Mouse (Mus musculus): ENCODE data around the gene Rpf2. TPM values are rescaled to one million over a fixed set of nuclear protein-coding genes. Genes with fewer than 3 reads are reported as not detected.

Rpf2 gene
- polyA plus RNA-seq, 1 experiment from 2014 or later, result 42.0 TPM

GRCm38 (mm10) chr10:40249625-40250024, 2.8 kb upstream of the Rpf2 start:
- Histone ChIP-seq H3K4me1 (replicated peaks) (no peaks in the 10 kb centered on the region; the same call in 1 of the 2 replicates), H3K4me3 (no peak overlapping the region), H3K27ac (ENCODE audit: poor library complexity, severe bottlenecking) (no peak overlapping the region), H3K4me2 (no peak overlapping the region), H3K9ac (no peak overlapping the region), H3K36me3 (peaks cover 64% of the 10 kb centered on the region), H3K27me3 (replicated peaks) (no peaks in the 10 kb centered on the region), H3K9me3 (replicated peaks) (no peaks in the 10 kb centered on the region)
- ATAC-seq (ENCODE audit: insufficient number of reproducible peaks, low FRiP score), result no peak
- WGBS, result 87% methylated on average over 9 of the region's 9 CpGs

DNA sequence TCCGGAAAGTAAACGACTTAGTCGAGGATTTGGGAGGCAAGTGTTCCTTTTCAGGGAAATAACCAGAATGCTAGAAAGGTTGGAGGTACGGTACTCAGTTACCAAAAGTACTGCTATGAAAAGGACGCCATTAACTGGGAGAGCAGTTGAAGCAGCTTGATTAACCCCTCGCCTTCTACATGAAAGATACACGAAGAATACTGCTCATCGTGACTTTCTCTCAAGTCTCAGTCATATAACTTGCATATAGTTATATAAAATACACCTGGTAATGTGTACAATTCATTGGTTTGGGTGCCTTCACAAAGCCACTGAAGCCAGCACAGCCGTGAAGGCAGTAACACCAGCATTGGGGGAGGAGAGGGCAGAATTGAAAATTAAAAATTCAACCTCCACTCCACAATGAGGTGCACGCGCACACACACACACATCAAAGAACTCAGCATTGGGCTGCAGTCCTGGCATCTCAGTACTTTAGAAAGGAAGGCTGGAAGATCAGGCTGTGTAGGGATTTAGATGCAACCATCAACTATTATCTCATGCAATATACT, 405 bp upstream of the Rpf2 start:
- no peaks in the 10 kb centered on the region for H3K27me3 ChIP-seq (replicated peaks)
- H3K36me3 ChIP-seq, result peaks cover 61% of the 10 kb centered on the region
- no peaks in the 10 kb centered on the region; the same call in 1 of the 2 replicates for H3K4me1 ChIP-seq (replicated peaks)
- 34% methylated on average over 11 of the region's 11 CpGs for WGBS
- H3K27ac ChIP-seq (ENCODE audit: poor library complexity, severe bottlenecking), result 0 out of 2 replicates have a peak overlapping the region, but pooled peaks have one; percentile 15
- ATAC-seq (ENCODE audit: insufficient number of reproducible peaks, low FRiP score), result peak; percentile 20; the same call in 1 of the 2 replicates
- H3K9me3 ChIP-seq (replicated peaks), result no peaks in the 10 kb centered on the region
- H3K4me2 ChIP-seq, result peak overlapping the region; percentile 71
- peak overlapping the region; percentile 63 for H3K4me3 ChIP-seq
- peak overlapping the region; percentile 68; the same call in 1 of the 2 replicates for H3K9ac ChIP-seq

DNA sequence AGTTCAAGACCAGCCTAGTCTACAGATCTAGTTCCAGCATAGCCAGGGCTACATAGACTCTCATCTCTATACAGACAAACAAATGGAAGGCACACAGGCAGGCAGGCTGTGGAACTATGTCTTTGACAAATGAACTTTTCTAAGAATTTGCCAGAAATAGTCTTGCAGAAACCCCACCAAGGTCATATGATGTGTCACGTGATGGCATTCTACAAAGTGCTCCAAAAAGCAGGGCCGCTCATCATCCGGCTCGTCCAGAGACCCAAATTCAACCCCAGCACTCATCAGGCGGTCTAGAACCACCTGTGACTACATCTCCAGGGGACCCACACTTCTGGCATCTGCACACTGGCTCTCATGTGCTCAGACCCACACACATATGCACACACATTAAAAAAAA, 9.0 kb downstream of the Rpf2 start:
- Histone ChIP-seq H3K27ac (ENCODE audit: poor library complexity, severe bottlenecking) (no peak overlapping the region), H3K9ac (no peak overlapping the region), H3K9me3 (replicated peaks) (no peaks in the 10 kb centered on the region), H3K4me2 (no peak overlapping the region), H3K4me1 (replicated peaks) (no peaks in the 10 kb centered on the region), H3K4me3 (no peak overlapping the region), H3K27me3 (replicated peaks) (no peaks in the 10 kb centered on the region), H3K36me3 (peaks cover 79% of the 10 kb centered on the region)
- no peak for ATAC-seq (ENCODE audit: insufficient number of reproducible peaks, low FRiP score)
- WGBS, result 89% methylated on average over 5 of the region's 5 CpGs

DNA sequence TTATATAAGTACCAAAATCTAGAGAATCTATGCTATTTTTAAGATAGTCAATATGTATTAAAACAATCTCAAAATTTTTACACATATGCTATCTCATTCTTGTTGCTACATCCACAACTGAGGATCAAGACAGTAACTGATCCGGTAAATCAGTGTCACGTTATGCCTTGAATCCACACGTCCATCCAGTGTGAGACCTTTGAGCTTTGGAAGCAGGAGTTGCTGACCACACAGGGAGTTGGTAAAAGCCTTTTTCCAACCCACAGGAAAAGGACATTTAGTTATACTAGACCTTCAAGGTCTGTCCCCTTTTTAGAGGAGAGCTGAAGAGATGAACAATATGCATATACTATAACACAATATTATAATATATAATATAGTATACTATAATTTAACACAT, 13.6 kb downstream of the Rpf2 start:
- Histone ChIP-seq H3K9me3 (replicated peaks) (no peaks in the 10 kb centered on the region), H3K9ac (no peak overlapping the region), H3K4me3 (no peak overlapping the region), H3K27ac (ENCODE audit: poor library complexity, severe bottlenecking) (no peak overlapping the region), H3K36me3 (peaks cover 77% of the 10 kb centered on the region), H3K27me3 (replicated peaks) (no peaks in the 10 kb centered on the region), H3K4me1 (replicated peaks) (no peaks in the 10 kb centered on the region), H3K4me2 (no peak overlapping the region)
- no peak for ATAC-seq (ENCODE audit: insufficient number of reproducible peaks, low FRiP score)
- WGBS, result 91% methylated on average over 3 of the region's 3 CpGs

DNA sequence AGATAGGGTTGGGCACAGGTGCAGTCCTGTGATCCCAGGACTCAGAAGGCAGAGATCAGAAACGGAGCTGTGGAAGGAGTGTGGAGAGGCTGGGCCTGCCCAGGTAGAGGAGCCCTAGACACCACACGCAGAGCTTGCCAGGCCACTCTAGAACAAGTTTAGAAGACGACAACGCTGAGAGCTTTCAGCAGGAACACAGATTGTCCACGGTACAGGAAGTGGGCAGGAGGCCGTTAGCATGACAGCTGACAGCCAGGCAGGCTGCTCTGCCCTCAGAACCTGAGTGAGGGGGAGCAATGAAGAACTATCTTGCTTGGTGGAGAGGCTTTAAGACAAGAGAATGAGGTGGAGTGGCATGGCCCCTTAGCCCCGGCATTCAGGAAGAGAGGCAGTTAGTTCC, 14.4 kb downstream of the Rpf2 start:
- no peak for ATAC-seq (ENCODE audit: insufficient number of reproducible peaks, low FRiP score)
- H3K27ac ChIP-seq (ENCODE audit: poor library complexity, severe bottlenecking), result no peak overlapping the region
- WGBS, result 51% methylated on average over 7 of the region's 7 CpGs

GRCm38 (mm10) chr10:40229725-40230124, 17.1 kb downstream of the Rpf2 start:
- peaks cover 73% of the 10 kb centered on the region for H3K36me3 ChIP-seq
- WGBS, result 90% methylated on average over 1 of the region's 1 CpGs

More for the DNA sequence above, 14.4 kb downstream of the Rpf2 start:
- Histone ChIP-seq H3K36me3 (peaks cover 75% of the 10 kb centered on the region), H3K9ac (no peak overlapping the region), H3K4me1 (replicated peaks) (no peaks in the 10 kb centered on the region), H3K27me3 (replicated peaks) (no peaks in the 10 kb centered on the region), H3K9me3 (replicated peaks) (no peaks in the 10 kb centered on the region), H3K4me2 (no peak overlapping the region), H3K4me3 (no peak overlapping the region)

GRCm38 (mm10) chr10:40227660-40228303, 19.1 kb downstream of the Rpf2 start:
- Histone ChIP-seq H3K4me3 (no peak overlapping the region), H3K27me3 (replicated peaks) (no peaks in the 10 kb centered on the region), H3K27ac (ENCODE audit: poor library complexity, severe bottlenecking) (no peak overlapping the region), H3K9ac (no peak overlapping the region), H3K36me3 (peaks cover 78% of the 10 kb centered on the region), H3K9me3 (replicated peaks) (no peaks in the 10 kb centered on the region), H3K4me1 (replicated peaks) (no peaks in the 10 kb centered on the region), H3K4me2 (no peak overlapping the region)
- no peak for ATAC-seq (ENCODE audit: insufficient number of reproducible peaks, low FRiP score)
- WGBS, result 83% methylated on average over 4 of the region's 4 CpGs

More at GRCm38 (mm10) chr10:40229725-40230124, 17.1 kb downstream of the Rpf2 start:
- Histone ChIP-seq H3K27me3 (replicated peaks) (no peaks in the 10 kb centered on the region), H3K4me2 (no peak overlapping the region), H3K9me3 (replicated peaks) (no peaks in the 10 kb centered on the region), H3K4me3 (no peak overlapping the region), H3K27ac (ENCODE audit: poor library complexity, severe bottlenecking) (no peak overlapping the region), H3K4me1 (replicated peaks) (no peaks in the 10 kb centered on the region), H3K9ac (no peak overlapping the region)
- ATAC-seq (ENCODE audit: insufficient number of reproducible peaks, low FRiP score), result no peak

- Histone ChIP-seq H3K4me2 (no peak overlapping the region), H3K4me3 (no peak overlapping the region), H3K9ac (no peak overlapping the region), H3K27ac (ENCODE audit: poor library complexity, severe bottlenecking) (no peak overlapping the region), H3K36me3 (peaks cover 30% of the 10 kb centered on the region), H3K9me3 (replicated peaks) (peaks cover 6% of the 10 kb centered on the region), H3K4me1 (replicated peaks) (no peaks in the 10 kb centered on the region), H3K27me3 (replicated peaks) (no peaks in the 10 kb centered on the region)
- 72% methylated on average over 3 of the region's 3 CpGs for WGBS
- ATAC-seq (ENCODE audit: insufficient number of reproducible peaks, low FRiP score), result no peak
Measured at GRCm38 (mm10) chr10:40218874-40219273, 28.0 kb downstream of the Rpf2 start.

GRCm38 (mm10) chr10:40212443-40213169, 34.2 kb downstream of the Rpf2 start:
- Histone ChIP-seq H3K36me3 (no peaks in the 10 kb centered on the region), H3K4me3 (no peak overlapping the region), H3K4me1 (replicated peaks) (no peaks in the 10 kb centered on the region), H3K27me3 (replicated peaks) (no peaks in the 10 kb centered on the region), H3K9me3 (replicated peaks) (no peaks in the 10 kb centered on the region), H3K4me2 (peak overlapping the region; percentile 42), H3K27ac (ENCODE audit: poor library complexity, severe bottlenecking) (no peak overlapping the region), H3K9ac (no peak overlapping the region)
- 29% methylated on average over 13 of the region's 13 CpGs for WGBS
- peak; percentile 42 for ATAC-seq (ENCODE audit: insufficient number of reproducible peaks, low FRiP score)

GRCm38 (mm10) chr10:40195001-40195400, 51.8 kb downstream of the Rpf2 start:
- Histone ChIP-seq H3K9me3 (replicated peaks) (no peaks in the 10 kb centered on the region), H3K27ac (ENCODE audit: poor library complexity, severe bottlenecking) (no peak overlapping the region), H3K27me3 (replicated peaks) (peaks cover 6% of the 10 kb centered on the region), H3K4me1 (replicated peaks) (peaks cover 11% of the 10 kb centered on the region), H3K4me3 (no peak overlapping the region), H3K36me3 (no peaks in the 10 kb centered on the region), H3K4me2 (no peak overlapping the region), H3K9ac (no peak overlapping the region)
- WGBS, result 81% methylated on average over 6 of the region's 6 CpGs
- no peak for ATAC-seq (ENCODE audit: insufficient number of reproducible peaks, low FRiP score)
